Mouse (Mus musculus): ENCODE measurements around the gene Gm20671.
A peak's percentile ranks its signal among the peaks of the same experiment; 100 is the strongest.
"Not testable (repeated sequence)": the region's sequence is repeated elsewhere in the genome, so short reads cannot be mapped to it uniquely, and the experiment has no call there.

The Gm20671 gene

GRCm38 (mm10) chr5:32736770-32737169 lies 90.1 kb downstream of the Gm20671 start:
- not testable (repeated sequence) for DNase-seq (ENCODE audit: low read depth in 1 of 2, low spot score in 2 of 2)

GRCm38 (mm10) chr5:32735779-32736178 lies 91.1 kb downstream of the Gm20671 start:
- DNase-seq (ENCODE audit: low read depth in 1 of 2, low spot score in 2 of 2): no peak

- DNase-seq (ENCODE audit: low read depth in 1 of 2, low spot score in 2 of 2): not testable (repeated sequence)
Observed at GRCm38 (mm10) chr5:32733892-32734291, 93.0 kb downstream of the Gm20671 start.

- DNase-seq (ENCODE audit: low read depth in 1 of 2, low spot score in 2 of 2): no peak
Observed at GRCm38 (mm10) chr5:32728851-32729250, 98.1 kb downstream of the Gm20671 start.

GRCm38 (mm10) chr5:32728300-32728699 lies 98.6 kb downstream of the Gm20671 start:
- DNase-seq (ENCODE audit: low read depth in 1 of 2, low spot score in 2 of 2): no peak

- not testable (repeated sequence) for DNase-seq (ENCODE audit: low read depth in 1 of 2, low spot score in 2 of 2)
Observed at GRCm38 (mm10) chr5:32725397-32725796, 101.5 kb downstream of the Gm20671 start.

GRCm38 (mm10) chr5:32723981-32724380 lies 102.9 kb downstream of the Gm20671 start:
- DNase-seq (ENCODE audit: low read depth in 1 of 2, low spot score in 2 of 2): no peak

GRCm38 (mm10) chr5:32722711-32723110 lies 104.2 kb downstream of the Gm20671 start:
- not testable (repeated sequence) for DNase-seq (ENCODE audit: low read depth in 1 of 2, low spot score in 2 of 2)

- no peak for DNase-seq (ENCODE audit: low read depth in 1 of 2, low spot score in 2 of 2)
Observed at GRCm38 (mm10) chr5:32722263-32722662, 104.6 kb downstream of the Gm20671 start.

- DNase-seq (ENCODE audit: low read depth in 1 of 2, low spot score in 2 of 2): no peak
Observed at GRCm38 (mm10) chr5:32721316-32721715, 105.6 kb downstream of the Gm20671 start.

GRCm38 (mm10) chr5:32720416-32720815 lies 106.5 kb downstream of the Gm20671 start:
- no peak for DNase-seq (ENCODE audit: low read depth in 1 of 2, low spot score in 2 of 2)

- no peak for DNase-seq (ENCODE audit: low read depth in 1 of 2, low spot score in 2 of 2)
Observed at GRCm38 (mm10) chr5:32718916-32719315, 108.0 kb downstream of the Gm20671 start.

GRCm38 (mm10) chr5:32717726-32718125 lies 109.2 kb downstream of the Gm20671 start:
- DNase-seq (ENCODE audit: low read depth in 1 of 2, low spot score in 2 of 2): no peak

- DNase-seq (ENCODE audit: low read depth in 1 of 2, low spot score in 2 of 2): peak; percentile 60 to 80
Observed at GRCm38 (mm10) chr5:32713703-32714467, 113.0 kb downstream of the Gm20671 start.

- DNase-seq (ENCODE audit: low read depth in 1 of 2, low spot score in 2 of 2): no peak
Observed at GRCm38 (mm10) chr5:32713042-32713702, 113.7 kb downstream of the Gm20671 start.

GRCm38 (mm10) chr5:32712221-32713041 lies 114.5 kb downstream of the Gm20671 start:
- no peak for DNase-seq (ENCODE audit: low read depth in 1 of 2, low spot score in 2 of 2)

- DNase-seq (ENCODE audit: low read depth in 1 of 2, low spot score in 2 of 2): no peak
Observed at GRCm38 (mm10) chr5:32711485-32711884, 115.4 kb downstream of the Gm20671 start.

- DNase-seq (ENCODE audit: low read depth in 1 of 2, low spot score in 2 of 2): no peak
Observed at GRCm38 (mm10) chr5:32706226-32706780, 120.6 kb downstream of the Gm20671 start.

- DNase-seq (ENCODE audit: low read depth in 1 of 2, low spot score in 2 of 2): no peak
Observed at GRCm38 (mm10) chr5:32697208-32697867, 129.6 kb downstream of the Gm20671 start.

GRCm38 (mm10) chr5:32693411-32693810 lies 133.5 kb downstream of the Gm20671 start:
- no peak for DNase-seq (ENCODE audit: low read depth in 1 of 2, low spot score in 2 of 2)
